Mouse (Mus musculus) embryonic facial prominence, embryonic 11.5 days (tissue): ENCODE measurements around the gene Spg21. TPM values are rescaled to one million over a fixed set of nuclear protein-coding genes. Genes with fewer than 3 reads are reported as not detected.

Experiments used
- ATAC-seq: fragments of 200-750 bp; cut with Nextera tagmentation; replicated peaks from 2 replicates; pipeline ENCODE4 v1.8.0; 2017; ENCODE audit warnings: low read depth; ENCODE audit not compliant: insufficient number of reproducible peaks, low FRiP score, low TSS enrichment
- DNase-seq: peaks from one replicate; pipeline ENCODE4 v3.0.0-alpha.2; 2015; ENCODE audit warnings: low spot score
- H3K27ac ChIP-seq: fragments of 300-500 bp; sonication (generic); replicated peaks from 2 replicates; pipeline ENCODE4 v1.5.1; 2014; ENCODE audit warnings: mild to moderate bottlenecking, low read depth, low read length, control low read depth
- H3K27me3 ChIP-seq: fragments of 300-500 bp; sonication (generic); 2 replicates; pipeline ENCODE4 v1.6.1; 2014; ENCODE audit warnings: mild to moderate bottlenecking, low read length, moderate library complexity, mixed read lengths; ENCODE audit not compliant: control insufficient read depth, insufficient read depth
- H3K36me3 ChIP-seq: fragments of 300-500 bp; sonication (generic); replicated peaks from 2 replicates; pipeline ENCODE4 v1.6.1; 2014; ENCODE audit warnings: low read depth, mild to moderate bottlenecking, low read length, moderate library complexity, mixed read lengths; ENCODE audit not compliant: control insufficient read depth, insufficient read depth
- H3K4me1 ChIP-seq: fragments of 300-500 bp; sonication (generic); 2 replicates; pipeline ENCODE4 v1.6.1; 2014; ENCODE audit warnings: low read length, mixed read lengths; ENCODE audit not compliant: control insufficient read depth, insufficient read depth
- H3K4me2 ChIP-seq: fragments of 300-500 bp; sonication (generic); 2 replicates; pipeline ENCODE4 v1.6.1; 2014; ENCODE audit warnings: low read depth, mild to moderate bottlenecking, control low read depth, low read length, moderate library complexity
- H3K4me3 ChIP-seq: fragments of 300-500 bp; sonication (generic); 2 replicates; pipeline ENCODE4 v1.5.1; 2014; ENCODE audit warnings: low read depth, low read length, control low read depth
- H3K9ac ChIP-seq: fragments of 300-500 bp; sonication (generic); replicated peaks from 2 replicates; pipeline ENCODE4 v1.6.1; 2014; ENCODE audit warnings: mild to moderate bottlenecking, control low read depth, low read length
- H3K9me3 ChIP-seq: fragments of 300-500 bp; sonication (generic); replicated peaks from 2 replicates; pipeline ENCODE4 v1.6.1; 2016; ENCODE audit warnings: mild to moderate bottlenecking, low read length, inconsistent platforms, mixed read lengths; ENCODE audit not compliant: control insufficient read depth
- WGBS: fragments of 180-500 bp; shearing (Covaris S2); extraction: QIAGEN DNeasy Blood & Tissue Kit; methylation state at CpG from one replicate; pipeline ENCODE4 v1.1.7; 2014; 5-methylcytosine and 5-hydroxymethylcytosine counted together
- polyA plus RNA-seq: library from polyadenylated mRNA; unstranded; fragments of >200 nt; fragmentation: Nextera tagmentation; extraction: Ambion mirVana; gene quantifications from 2 replicates; pipeline ENCODE4 v1.2.1, GENCODE M21; 2014

Gene Spg21
- polyA plus RNA-seq, 1 experiment from 2014 or later = 157 TPM

GRCm38 (mm10) chr9:65458975-65459374 is 1.8 kb upstream of the Spg21 start:
- no peak for ATAC-seq
- 88% methylated on average over 2 of the region's 2 CpGs for WGBS

DNA sequence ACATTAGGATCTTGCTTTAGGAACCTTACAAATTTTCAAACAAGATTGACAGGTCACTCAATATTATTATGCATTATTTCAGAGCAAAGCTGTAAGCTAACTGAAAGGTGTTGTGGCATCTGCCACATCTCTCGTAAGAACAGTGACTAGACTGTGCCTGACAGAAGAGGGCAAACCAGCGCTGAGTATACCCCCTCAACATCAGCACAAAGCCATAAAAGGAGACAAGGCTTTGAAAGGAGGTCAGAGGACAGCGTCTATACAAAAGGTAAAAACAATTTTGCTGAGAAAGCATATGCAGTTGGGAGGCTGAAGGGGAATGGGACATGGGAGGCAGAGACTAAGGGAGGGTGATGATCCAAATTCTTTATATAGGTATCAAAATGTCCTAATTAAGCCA is 549 bp upstream of the Spg21 start:
- H3K9ac ChIP-seq = no peak overlapping the region
- H3K4me3 ChIP-seq = peak overlapping the region; percentile 84
- H3K27me3 ChIP-seq = no peaks in the 10 kb centered on the region
- WGBS = 66% methylated on average over 3 of the region's 3 CpGs
- no peaks in the 10 kb centered on the region for H3K36me3 ChIP-seq
- H3K27ac ChIP-seq = no peak overlapping the region
- DNase-seq (no peak), ATAC-seq (no peak)
- no peaks in the 10 kb centered on the region for H3K9me3 ChIP-seq
- H3K4me2 ChIP-seq = no peak overlapping the region
- no peaks in the 10 kb centered on the region for H3K4me1 ChIP-seq

More at GRCm38 (mm10) chr9:65458975-65459374, 1.8 kb upstream of the Spg21 start:
- no peak overlapping the region for H3K27ac ChIP-seq
- H3K9me3 ChIP-seq = no peaks in the 10 kb centered on the region
- no peaks in the 10 kb centered on the region for H3K36me3 ChIP-seq
- H3K27me3 ChIP-seq = no peaks in the 10 kb centered on the region
- H3K9ac ChIP-seq = no peak overlapping the region
- DNase-seq = no peak
- H3K4me3 ChIP-seq = no peak overlapping the region
- H3K4me2 ChIP-seq = no peak overlapping the region
- H3K4me1 ChIP-seq = no peaks in the 10 kb centered on the region

DNA sequence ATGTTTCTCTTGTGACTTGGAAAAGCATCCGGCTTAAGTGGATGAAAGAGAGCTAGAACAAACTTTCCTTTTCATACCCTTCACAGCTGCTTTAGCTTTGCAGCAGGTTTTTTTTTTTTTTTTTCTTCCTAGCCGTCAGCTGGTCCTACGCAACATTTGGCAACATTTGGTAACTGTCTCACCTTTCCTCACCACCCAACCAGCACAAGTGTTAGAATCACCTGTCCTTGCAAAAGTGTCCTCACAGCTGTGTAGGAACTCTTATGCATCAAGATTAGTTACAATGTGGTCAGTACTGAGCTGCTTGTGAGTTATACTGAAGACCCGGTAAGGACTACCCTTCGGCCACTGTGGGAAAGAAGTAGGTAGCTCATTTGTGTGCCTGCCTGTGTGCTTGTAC is 1.8 kb downstream of the Spg21 start:
- Histone ChIP-seq H3K4me3 (no peak overlapping the region), H3K4me1 (no peaks in the 10 kb centered on the region; the same call in 1 of the 2 replicates), H3K4me2 (no peak overlapping the region), H3K27me3 (no peaks in the 10 kb centered on the region), H3K36me3 (no peaks in the 10 kb centered on the region; the same call in 1 of the 2 replicates), H3K9ac (no peak overlapping the region), H3K9me3 (no peaks in the 10 kb centered on the region), H3K27ac (no peak overlapping the region)
- ATAC-seq (no peak), DNase-seq (no peak)
- WGBS = 79% methylated on average over 5 of the region's 5 CpGs

GRCm38 (mm10) chr9:65464161-65464560 is 3.4 kb downstream of the Spg21 start:
- Histone ChIP-seq H3K4me1 (peaks cover 2% of the 10 kb centered on the region), H3K27me3 (no peaks in the 10 kb centered on the region), H3K27ac (no peak overlapping the region), H3K4me2 (no peak overlapping the region), H3K4me3 (no peak overlapping the region), H3K9ac (no peak overlapping the region), H3K36me3 (no peaks in the 10 kb centered on the region; the same call in 1 of the 2 replicates), H3K9me3 (no peaks in the 10 kb centered on the region)
- 93% methylated on average over 6 of the region's 6 CpGs for WGBS
- no peak for ATAC-seq
- DNase-seq = no peak

DNA sequence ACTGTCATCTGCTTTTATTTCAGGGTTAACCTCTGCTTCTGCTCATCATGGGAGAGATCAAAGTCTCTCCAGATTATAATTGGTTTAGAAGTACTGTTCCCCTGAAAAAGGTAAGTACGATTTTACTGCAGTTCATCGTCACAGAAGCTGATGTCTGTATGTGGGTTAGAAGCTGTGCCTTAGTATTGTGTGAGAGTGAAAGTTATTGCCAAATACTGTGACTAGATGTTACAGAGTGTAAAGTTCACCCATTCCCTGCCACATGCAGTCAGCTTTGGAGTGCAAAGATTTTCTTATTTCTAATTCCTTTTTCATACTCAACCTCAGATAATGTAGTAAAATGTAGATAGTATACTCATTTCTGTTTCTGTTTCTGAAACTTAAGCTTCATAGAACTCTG is 4.5 kb downstream of the Spg21 start:
- no peak overlapping the region for H3K4me3 ChIP-seq
- 91% methylated on average over 2 of the region's 2 CpGs for WGBS

GRCm38 (mm10) chr9:65467686-65468085 is 6.9 kb downstream of the Spg21 start:
- Histone ChIP-seq H3K4me3 (no peak overlapping the region), H3K4me1 (peaks cover 2% of the 10 kb centered on the region), H3K9ac (no peak overlapping the region), H3K36me3 (no peaks in the 10 kb centered on the region; the same call in 1 of the 2 replicates), H3K4me2 (no peak overlapping the region), H3K27ac (no peak overlapping the region), H3K9me3 (no peaks in the 10 kb centered on the region), H3K27me3 (no peaks in the 10 kb centered on the region)
- ATAC-seq (no peak), DNase-seq (peak; percentile 39)
- WGBS = 24% methylated on average over 11 of the region's 11 CpGs

More for the DNA sequence above, 4.5 kb downstream of the Spg21 start:
- Histone ChIP-seq H3K4me1 (peaks cover 2% of the 10 kb centered on the region), H3K27me3 (no peaks in the 10 kb centered on the region), H3K9me3 (no peaks in the 10 kb centered on the region), H3K27ac (no peak overlapping the region), H3K36me3 (no peaks in the 10 kb centered on the region; the same call in 1 of the 2 replicates), H3K4me2 (no peak overlapping the region), H3K9ac (no peak overlapping the region)
- no peak for ATAC-seq
- DNase-seq = no peak

DNA sequence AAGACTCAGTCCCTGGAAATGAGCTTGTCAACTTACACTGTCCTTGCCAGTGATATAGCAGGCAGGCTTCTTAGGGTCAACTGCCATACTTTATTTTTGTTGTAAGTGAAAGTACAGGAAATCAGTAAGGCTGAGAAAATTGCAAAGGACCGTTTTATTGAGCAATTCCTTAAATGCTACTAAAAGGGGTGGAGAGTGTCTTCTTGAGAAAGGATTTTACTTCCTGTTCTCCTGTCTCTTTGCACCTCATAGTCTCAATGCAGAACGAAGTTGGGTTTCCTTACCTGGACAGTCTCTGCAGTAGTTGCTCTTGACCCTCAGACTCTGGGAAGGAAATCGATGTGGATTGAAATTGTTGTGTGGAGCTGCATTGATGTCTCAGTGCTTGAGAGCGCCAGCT is 12.0 kb downstream of the Spg21 start:
- no peak for ATAC-seq
- Histone ChIP-seq H3K9ac (no peak overlapping the region), H3K4me1 (peaks cover under 1% of the 10 kb centered on the region), H3K9me3 (no peaks in the 10 kb centered on the region), H3K27ac (no peak overlapping the region), H3K36me3 (no peaks in the 10 kb centered on the region), H3K4me2 (no peak overlapping the region), H3K27me3 (no peaks in the 10 kb centered on the region), H3K4me3 (no peak overlapping the region)
- no peak for DNase-seq
- WGBS = 84% methylated on average over 4 of the region's 4 CpGs

GRCm38 (mm10) chr9:65479158-65479557 is 18.4 kb downstream of the Spg21 start:
- Histone ChIP-seq H3K4me3 (no peak overlapping the region), H3K9ac (no peak overlapping the region), H3K9me3 (no peaks in the 10 kb centered on the region), H3K27ac (no peak overlapping the region), H3K36me3 (peaks cover 2% of the 10 kb centered on the region), H3K27me3 (no peaks in the 10 kb centered on the region), H3K4me2 (no peak overlapping the region), H3K4me1 (no peaks in the 10 kb centered on the region)
- no peak for ATAC-seq
- WGBS = 81% methylated on average over 8 of the region's 8 CpGs
- DNase-seq = no peak
